Mouse (Mus musculus) CD8-positive naive resting alpha-beta T cell, adult 2 months (primary cell): ENCODE measurements around the gene Fam45a.
A peak's percentile ranks its signal among the peaks of the same experiment; 100 is the strongest.

Source experiments
- DNase-seq, 2 experiments: peaks; one replicate each; pipeline ENCODE4 v3.0.0; 2022; ENCODE audit warnings: low read depth in 2 of 2, low spot score in 2 of 2

The Fam45a gene

DNA sequence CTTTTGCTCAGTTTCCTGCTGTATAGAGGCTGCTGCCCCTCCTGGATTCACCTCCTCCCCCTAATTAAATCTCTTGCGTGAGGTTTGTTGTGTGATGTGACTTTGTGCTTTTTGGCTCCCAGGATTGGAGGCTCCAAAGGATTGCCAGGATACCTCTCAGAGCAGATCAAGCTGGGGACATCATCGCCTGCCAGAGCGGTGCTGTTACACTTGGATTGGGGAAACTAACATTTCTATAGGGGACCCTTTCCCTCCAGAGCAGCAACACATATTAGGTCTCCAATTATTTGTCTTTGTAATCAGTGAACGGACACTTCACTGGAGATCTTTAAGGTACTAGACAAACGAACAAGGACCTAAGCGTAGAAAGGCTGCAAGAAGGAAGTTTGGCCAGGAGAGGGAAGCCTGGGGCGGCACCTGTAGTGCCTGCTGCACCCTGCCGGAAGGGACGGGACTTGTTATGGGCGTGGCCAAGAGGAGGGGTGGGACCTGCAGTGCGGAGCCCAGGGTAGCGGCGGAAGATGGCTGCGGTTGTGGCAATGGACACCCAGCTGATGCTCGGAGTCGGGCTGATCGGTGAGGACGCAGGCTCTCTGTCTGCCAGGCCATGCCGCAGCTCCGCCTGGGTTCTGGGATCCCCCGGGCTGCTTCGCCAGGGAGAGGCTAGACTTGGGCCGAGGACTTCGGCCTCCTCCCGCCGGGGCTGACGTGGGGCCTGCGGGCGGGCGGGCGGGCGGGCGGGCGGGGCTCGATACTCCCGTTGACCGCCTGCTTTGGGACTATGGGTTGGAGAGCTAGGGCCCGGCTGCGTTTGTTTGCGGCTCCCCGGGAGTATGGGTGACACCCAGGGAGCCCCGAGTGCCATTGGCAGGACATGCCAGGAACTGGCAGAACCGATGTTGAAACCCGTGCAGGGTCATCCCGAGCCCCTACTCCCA lies at the start of gene Fam45a:
Gene Fam45a (plus strand): TSS at position 488 of the 938 bp plus-strand sequence.
- DNase-seq = peak; percentile 88 to 92

DNA sequence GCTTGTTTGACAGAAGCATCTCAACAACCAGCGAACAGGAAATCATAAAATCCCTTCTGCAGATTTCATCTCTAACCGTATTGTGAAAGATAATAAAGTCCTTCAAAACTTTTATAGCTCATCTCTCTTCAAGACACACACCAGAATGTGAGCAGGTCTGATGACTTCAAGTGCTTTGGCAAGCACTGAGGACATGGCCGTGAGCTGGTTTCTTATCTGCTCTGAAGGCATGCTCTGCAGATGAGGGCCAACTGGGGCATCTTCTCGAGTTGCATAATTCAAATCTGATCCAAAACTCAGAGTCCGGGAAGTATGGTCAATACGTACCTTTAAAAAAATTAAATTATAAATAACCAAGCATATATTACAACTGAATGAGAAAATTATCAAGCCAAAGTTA lies 38.0 kb upstream of the Fam45a start:
- DNase-seq = no peak

DNA sequence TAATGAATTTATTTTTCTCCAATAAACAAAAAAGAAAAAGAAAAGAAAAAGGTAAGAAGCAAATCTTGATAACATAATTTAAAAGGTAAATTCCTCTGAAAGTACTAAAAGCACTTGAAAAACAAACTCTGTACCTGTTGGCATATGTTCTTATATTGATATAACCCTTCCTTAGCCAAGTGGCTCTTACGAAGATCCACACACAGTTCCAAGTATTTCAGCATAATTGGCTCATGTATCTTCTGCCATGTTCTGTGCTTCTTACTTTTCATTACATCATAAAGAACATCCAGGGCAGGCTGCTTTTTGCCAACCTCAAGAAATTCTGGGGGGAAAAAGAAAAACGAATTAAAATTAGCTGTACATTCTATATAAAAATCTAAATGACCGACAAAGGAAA lies 29.4 kb upstream of the Fam45a start:
- DNase-seq = no peak

DNA sequence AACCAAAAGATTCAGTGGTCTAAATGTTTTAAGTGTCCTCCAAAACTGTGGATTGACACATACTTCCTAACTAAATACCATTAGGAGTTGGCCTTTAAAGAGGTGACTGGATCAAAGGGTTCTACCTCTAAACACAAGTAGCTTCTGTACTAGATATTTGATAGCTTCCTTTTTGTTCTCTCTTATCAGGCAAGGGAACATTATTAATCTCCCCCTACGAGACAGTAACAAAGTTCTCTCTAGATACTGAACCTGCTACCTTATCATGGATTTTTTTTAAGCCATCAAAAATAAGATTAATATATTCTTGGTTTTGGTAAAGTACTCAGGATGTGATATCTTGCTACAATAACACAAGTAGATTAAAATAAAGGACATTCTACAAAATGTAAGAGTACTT lies 26.7 kb upstream of the Fam45a start:
- no peak for DNase-seq

DNA sequence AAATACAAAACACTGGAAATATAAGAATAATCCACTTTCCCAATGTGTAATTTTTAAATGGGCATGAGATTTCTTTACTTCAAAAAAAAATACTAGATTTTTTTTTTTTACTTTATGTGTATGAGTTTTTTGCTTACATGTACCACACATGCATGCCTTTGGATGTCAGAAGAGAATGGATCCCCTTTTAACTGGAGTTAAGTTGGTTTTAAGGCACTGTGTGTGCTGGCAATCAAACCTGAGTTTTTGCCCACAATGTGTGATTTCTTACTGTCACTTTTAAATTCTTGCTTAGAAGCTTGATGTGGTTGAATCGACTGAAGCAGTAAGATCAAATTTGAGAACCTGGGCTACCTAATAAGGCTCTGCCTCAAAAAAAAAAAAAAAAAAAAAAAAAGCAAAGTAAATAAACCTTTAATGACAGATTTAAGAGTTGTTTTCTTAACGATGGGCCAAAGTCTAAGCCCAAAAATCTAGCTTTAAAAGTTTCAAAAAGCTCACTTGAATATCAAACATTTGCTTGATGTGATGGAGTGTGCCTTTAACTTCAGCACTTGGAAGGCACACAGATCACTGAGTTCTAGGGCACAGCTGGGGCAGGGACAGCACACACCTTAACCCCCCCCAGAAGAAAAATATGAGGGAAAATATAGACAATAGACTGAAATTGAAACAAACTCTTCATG lies 23.8 kb upstream of the Fam45a start:
- DNase-seq = no peak

DNA sequence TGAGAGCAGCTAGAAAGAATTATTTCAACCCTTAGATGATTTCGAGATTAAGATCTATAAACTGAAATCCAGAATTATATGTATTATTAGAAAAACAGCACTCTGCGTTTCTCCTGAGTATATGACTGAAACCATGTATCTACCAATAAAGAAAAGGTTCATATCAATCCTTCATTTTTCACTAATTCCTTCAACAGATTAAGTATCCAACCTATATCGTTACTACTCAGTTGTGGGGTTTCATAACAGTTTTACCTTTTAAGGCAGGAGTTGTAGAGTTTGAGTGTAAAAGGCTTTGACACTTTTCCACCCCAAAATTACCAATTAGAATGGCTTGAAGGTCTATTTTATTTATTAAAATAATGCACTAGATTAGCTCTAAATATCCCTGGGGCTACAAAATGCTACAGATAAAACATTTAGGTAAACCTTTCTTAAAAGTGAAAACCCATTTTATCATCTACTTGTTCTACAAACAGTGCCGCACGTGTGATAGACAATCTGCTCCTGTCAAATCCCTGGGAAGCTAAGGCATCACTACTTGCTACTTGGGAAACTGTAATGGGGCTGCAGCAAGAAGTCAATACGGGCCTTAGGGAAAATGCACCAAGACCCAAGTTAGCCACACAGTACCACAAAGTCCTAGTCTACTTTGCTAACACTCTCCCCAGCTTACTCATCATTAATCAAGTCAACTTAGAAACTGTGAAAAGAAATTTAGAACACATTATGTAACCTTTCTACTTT lies 23.0 kb upstream of the Fam45a start:
- DNase-seq = no peak

DNA sequence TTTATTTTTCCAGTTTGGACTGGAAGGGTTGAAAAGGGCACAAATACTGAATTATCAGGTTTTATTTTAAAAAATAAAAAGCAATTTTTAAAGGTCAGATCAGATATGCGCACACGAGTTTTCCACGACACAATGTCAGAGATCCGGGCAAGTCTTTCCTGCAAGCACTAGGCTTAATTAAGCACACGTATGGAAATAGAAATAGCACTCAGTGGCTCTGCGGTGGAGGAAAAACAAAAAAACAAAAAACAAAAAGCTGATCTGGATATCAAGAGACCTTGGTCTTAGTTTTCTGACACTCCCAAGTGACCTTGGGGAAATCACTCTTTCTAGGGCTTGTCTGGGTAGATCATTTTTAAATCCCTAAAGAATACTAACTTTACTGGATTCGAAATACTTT lies 21.9 kb upstream of the Fam45a start:
- DNase-seq = no peak

DNA sequence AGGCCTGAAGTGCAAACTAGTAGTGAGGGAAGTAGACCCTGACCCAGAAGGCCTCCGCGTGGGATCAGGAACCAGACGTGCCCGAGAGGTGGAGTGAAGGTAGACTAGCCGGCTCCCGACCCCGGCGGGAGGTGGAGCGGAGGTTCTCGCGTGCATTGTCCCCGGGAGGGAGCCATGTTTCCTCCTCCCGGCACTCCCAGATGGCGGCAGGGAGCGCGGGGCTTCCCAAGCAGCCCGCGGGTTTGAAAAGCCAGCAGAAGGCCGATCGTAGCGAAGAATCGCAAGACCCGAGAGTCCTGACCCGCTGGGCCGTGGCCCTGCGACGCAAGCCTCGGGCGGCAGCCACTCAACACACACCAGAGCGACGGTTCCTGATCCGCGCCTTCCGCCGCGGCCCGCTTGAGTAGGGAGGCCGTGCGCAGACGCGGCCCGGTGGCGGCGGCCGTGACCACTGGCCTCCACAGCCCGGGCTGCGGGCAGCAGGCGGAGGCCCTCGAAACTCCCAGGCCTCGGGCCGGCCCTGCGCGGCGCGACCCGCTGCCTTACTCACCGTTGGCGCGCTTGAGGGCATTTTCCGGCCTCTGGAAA lies 21.4 kb upstream of the Fam45a start:
- peak; percentile 28 to 31 for DNase-seq

DNA sequence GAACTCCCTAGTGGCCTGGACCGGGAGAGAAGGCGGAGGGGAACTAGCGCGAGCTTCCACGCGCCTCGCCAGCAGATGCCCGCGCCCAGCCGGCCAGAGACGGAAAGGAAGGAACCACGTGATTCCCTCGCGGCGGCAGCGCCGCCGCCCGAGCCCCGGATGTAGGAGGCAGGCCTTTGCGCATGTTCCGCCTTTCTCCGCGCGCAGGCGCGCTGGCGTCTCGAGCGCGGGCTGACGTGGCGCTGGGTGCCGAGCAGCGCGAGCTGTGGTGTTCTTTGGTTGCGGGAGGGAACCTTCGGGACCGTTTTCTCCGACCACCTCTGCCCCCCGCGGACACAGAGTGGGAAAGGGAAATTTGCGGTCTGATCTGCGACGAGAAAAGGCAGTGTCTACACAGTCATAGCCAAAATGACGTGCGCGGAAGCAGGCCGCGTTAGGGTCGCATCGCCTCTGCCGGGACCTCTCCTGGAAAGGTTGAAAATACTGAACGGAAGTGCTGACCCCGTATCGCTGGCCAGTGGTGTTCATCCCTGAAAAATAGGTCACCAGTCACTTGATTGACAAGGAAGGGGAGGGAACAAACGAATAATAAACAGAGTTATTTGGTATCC lies 20.7 kb upstream of the Fam45a start, which contains the start of gene Eif3a:
Gene Eif3a (minus strand): TSS at position 108 of the 611 bp plus-strand sequence.
- peak; percentile 92 for DNase-seq

DNA sequence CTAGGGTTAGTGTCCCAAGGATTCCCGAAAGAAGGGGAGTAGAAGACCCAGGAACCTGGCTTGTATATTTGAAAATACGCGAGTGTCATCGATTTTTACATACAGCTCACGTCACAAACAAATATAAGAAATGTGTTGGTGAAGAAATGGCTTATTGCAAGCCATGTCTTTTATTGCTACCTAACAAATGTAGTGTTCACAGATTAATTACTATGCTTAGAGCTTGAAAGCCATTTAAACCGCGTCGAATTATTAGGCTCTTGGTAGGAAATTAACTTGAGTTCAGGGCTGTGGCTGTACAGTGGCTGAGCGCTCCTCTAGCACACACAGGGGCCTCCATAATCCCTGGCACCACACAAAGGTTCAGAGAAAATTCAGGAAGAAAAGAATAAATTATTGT lies 20.2 kb upstream of the Fam45a start:
- DNase-seq = no peak

DNA sequence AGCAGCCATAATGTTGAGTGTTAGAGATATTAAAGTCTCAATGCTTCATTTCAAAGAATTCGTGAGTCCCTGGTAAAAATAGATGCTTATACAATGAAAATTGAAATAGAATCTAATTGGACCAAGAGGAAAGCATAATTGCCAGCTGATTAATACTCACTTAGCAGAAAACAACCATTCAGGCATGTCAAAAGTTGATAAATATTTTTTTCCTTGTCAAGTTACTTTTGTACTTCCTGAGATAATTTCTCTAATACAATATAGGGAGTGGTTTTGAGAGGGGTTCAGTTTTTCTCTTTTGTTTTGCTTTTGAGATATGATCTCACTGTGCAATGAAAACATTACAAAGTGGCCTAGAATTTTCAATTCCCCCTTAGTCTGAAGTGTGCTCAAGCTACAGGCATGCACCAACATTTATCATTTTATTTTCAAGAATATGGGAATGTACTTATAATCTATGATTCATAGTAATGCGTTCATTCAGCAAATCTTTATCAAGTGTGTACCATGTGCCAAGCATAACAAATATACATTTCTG lies 18.1 kb upstream of the Fam45a start:
- no peak for DNase-seq

DNA sequence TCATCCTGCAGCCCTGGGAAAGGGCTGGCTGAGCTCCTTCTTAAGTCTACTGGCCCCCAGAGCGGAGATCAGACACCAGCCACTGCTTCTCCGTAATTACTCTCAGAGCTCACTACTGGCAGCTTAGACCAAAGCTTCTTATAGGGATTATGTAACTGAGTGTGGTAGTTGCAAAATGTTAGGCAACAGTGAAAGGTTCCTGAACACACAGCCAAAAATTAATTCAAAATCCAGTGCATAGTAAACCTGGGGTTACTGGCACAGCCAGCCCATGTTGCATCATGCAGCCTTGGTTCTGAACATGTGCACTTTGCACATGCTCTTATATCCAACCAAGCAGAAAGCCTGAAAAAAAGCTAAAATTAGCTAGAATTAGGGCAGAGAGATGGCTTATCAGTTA lies 16.1 kb upstream of the Fam45a start:
- no peak for DNase-seq

DNA sequence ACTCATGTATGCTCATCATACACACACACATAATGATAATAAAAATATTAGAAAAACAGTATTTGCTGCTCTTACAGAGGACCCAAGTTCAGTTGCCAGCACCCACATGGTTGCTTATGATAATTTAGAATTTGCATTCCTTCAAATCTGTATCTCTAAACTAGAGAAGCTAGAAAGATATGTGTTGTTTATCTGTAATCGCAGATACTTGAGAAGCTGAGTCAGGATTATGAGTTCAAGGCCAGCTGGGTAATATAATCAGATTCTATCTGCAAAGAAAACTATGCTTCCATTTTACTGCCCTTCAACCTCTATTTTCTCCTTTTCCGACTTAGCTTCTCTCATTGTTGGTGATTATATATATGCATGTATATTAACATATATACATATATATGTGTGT lies 14.0 kb upstream of the Fam45a start:
- no peak for DNase-seq

DNA sequence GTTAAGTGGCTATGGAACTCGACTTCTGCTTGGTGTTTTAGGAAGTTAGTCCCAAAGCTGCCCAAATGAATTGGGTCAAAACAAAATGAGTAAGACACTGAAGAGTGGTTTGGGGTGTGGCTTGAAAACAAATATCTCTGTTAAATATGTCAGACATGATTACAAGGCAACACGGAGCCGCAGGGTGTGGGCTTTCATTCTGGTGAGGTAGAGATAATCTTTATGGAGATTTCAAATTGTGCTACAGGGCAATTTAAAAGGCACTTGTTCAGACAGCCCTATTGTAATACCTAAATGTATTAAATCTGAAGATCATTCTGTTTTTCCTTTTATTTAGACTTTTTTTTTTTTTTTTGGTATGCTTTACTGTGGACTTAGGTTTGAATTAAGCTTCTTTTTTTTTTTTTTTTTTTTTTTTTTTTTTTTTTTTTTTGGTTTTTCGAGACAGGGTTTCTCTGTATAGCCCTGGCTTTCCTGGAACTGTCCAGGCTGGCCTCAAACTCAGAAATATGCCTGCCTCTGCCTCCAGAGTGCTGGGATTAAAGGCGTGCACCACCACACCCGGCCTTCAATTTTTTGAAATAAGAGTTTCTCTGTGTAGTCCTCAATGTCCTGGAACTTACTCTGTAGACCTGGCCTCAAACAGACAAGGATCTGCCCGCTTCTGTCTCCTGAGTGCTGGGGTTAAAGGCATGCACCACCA lies 11.4 kb upstream of the Fam45a start:
- DNase-seq = no peak

DNA sequence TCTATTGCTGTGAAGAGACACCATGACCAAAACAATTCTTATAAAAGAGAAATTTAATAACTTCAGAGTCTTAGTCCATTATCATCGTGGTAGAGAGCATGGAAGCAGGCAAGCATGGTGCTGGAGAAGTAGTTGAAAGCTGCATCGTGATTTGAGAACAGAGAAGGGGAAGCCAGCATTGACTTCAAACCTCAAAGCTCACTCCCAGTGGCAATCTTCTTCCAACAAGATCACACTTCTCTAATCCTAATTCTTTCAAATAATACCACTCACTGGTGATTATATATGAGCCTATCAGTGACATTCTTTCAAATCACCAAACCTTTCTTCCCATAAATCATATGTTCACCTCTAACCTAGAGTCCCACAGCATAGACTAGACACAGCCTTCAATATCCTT lies 6.5 kb upstream of the Fam45a start:
- no peak for DNase-seq

DNA sequence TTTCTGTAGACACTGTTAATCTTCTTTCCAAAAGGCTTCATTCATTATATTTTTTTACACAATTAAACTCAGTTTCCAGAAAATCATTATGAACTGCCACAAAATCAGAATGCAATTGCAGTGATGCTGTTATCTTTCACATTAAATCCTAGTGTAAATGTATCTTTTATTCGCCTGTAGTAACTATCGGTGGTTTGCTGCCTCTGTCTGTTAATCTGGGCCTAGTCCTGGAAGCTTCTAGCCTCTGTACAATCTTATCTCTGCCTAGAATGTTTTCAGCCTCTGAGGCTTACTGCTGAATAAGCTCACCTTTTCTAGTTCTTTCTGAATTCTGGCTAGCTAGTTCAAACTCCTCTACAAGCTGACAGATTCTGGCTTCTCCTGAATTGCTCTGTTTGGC lies 1.5 kb upstream of the Fam45a start:
- no peak for DNase-seq

DNA sequence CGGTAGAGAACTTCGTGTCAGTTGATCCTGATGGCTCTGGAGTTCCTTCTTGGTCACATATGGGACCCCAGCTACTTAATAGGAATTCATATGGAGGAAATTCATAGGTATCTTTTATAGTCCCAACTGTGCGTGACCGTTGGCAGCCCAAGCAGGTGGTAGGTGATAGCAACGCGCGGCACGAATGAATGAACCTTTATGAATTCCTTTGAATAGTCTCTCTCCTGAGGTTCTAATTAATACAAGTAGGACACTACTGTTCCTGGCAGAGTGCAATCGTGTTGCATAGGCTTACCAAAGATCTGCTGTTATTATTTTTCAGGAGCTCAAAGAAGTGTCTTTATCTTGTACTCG lies 628 bp downstream of the Fam45a start:
- no peak for DNase-seq

DNA sequence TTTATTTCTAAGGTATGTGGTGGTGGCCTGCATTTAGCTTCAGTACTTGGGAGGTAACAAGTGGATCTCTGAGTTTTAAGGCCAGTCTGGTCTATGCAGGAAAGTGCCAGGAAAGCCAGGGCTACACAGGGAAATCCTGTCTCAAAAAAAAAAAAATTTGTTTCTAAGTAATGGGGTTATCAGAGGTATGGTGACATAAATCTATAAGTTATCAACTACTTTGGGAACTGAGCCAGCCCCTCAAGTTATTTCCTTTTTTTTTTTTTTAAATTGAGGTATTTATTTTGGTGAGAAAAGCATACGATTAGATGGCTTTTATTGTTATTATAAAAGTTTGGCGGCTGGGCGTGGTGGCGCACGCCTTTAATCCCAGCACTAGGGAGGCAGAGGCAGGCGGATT lies 1.7 kb downstream of the Fam45a start:
- DNase-seq = no peak

DNA sequence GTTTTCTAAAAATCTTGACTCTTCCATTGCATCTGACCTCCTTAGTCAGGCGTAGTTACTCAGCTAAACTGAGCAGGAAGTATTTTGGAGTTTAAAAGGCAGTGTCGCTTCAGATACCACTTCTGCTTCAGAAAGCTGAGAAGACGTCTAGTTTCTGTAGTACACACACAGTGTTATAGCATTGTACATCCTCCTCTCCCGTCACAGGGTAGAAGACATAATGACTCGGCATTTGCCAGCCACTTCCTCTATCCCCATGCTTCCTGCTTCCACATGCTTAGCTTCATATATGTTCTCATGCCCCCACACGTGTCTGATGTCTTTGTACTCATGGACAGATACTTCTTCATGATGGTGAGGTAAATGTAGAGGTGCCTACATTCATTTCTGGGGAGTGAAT lies 7.3 kb downstream of the Fam45a start:
- DNase-seq = no peak

DNA sequence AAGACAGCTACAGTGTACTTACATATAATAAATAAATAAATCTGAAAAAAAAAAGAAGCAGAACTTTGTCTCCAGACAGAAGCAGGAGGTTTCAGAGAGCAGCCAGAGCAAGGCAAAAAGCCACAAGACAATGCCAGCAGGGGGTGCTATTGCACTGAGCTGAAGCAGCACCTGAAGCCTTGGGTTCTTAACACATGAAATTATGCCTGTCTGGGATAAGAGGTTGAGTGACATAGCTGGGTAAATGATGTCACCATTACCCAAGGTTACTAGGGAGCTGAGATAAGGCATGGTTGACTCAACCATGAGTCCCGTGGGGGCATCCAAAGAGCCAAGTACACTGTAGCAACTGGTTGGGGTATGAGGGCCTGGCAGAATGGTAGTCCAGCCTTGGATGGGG lies 26.4 kb downstream of the Fam45a start:
- DNase-seq = peak; percentile 67 to 77
